Mouse (Mus musculus) megakaryocyte, embryonic 14.5 days (primary cell): ENCODE results near the gene Nrcam.

ENCODE experiments used
- FLI1 ChIP-seq: IDR thresholded peaks from 2 replicates; pipeline ENCODE4 v1.6.1; 2012; ENCODE audit warnings: low read length, inconsistent platforms, mixed read lengths
- GATA1 ChIP-seq: IDR thresholded peaks from 3 replicates; pipeline ENCODE4 v1.6.1; 2012; ENCODE audit warnings: mixed read lengths, low read length, inconsistent platforms, borderline replicate concordance

DNA sequence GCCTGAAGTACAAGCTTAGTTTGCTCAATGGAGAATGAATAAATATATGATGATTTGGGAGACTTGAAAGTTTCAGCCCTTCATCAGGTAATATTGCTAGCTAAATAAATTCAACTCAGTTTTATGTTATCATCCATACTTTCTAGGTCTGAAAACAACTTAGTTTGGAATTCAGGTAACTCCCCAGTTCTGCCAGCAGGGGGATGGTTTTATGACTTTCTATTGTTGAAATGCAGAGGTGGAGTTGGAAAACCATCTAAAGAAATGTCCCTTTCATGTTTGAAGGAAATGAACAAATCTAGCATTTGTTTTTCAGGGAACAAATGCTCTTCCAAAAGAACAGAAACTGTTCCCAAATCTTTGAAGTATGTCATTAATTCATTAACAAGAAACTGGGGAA lies 146.7 kb downstream of the Nrcam start:
- no peak for TF ChIP-seq GATA1
- TF ChIP-seq FLI1: no peak
